Mouse (Mus musculus): ENCODE measurements around the gene Cd209g.
"Not testable (repeated sequence)": the region's sequence is repeated elsewhere in the genome, so short reads cannot be mapped to it uniquely, and the experiment has no call there.

Gene Cd209g

DNA sequence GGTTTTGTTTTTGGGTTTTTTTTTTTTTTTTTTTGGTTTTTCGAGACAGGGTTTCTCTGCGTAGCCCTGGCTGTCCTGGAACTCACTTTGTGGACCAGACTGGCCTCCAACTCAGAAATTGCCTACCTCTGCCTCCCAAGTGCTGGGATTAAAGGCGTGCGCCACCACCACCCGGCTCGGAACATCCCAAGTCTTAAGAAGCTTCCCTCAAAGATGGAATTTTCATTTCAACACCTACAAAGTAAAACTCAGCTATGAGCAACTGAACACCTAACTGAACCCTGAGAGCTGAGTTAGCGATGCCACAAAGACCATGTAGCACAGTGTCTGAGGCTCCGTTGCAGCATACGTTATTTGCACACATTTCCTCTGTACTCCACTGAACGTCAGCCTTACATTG is at the start of gene Cd209g:
Cd209g (plus strand) TSS at position 301 of the 400 bp plus-strand sequence.
- DNase-seq: no peak

DNA sequence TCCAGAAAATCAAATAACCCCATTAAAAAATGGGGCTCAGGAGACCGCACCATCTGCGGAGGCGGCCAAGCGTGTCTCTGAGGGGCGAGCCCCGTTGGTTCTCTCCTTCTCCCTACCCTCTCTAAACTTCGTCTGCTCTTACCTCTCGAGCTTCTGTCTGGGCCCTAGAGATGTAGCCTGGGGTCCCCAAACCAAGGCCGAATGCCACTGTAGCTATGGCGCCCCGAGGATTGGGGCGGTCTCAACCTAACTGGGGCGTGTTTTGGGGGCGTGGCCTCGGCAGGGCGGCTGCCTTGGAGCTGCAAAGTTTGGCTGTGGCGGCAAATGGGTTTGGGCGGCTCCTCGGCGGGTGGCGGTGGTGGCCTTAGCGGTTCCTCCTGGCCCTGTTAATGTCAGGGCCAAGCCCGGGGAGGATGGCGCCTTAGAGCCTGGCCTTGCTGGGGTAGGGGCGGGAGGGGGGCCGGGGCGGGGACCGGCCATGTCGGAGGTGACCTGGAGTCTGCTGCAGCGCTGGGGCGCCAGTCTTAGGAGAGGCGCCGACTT is 46.6 kb upstream of the Cd209g start:
- not testable (repeated sequence) for DNase-seq

DNA sequence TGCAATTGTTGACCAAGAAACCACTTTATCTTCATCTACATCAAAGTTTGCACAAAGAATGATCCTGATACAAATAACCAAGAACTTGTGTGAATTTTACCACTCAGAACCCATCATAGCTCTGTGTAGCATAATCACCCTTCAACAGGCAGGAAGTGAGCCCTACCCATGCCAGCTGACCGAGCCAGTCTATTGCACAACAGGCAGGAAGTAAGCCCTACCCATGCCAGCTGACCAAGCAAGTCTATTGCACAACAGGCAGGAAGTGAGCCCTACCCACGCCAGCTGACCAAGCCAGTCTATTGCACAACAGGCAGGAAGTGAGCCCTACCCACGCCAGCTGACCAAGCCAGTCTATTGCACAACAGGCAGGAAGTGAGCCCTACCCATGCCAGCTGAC is 45.4 kb upstream of the Cd209g start:
- not testable (repeated sequence) for DNase-seq

DNA sequence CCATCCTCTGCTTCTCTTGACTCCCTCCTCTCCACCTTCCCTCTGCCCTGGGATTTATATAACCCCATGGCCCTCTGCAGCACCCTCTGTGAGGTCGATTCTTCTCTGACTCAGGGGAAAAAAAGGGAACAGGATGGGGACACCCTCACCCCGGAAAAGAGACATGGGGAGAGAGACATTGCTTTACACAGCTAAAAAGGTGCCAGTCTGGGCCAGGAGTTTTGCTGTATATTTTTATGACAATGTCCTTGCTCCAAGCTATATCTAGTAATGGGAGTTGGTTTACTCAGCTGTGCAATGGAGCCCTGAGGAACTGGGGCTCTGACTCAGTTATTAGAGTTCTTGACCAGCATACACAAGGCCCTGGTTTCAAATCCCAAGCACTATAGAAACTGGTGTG is 28.2 kb upstream of the Cd209g start, which contains the start of gene Cd209f:
Cd209f (minus strand) TSS at position 101 of the 400 bp plus-strand sequence.
- not testable (repeated sequence) for DNase-seq

DNA sequence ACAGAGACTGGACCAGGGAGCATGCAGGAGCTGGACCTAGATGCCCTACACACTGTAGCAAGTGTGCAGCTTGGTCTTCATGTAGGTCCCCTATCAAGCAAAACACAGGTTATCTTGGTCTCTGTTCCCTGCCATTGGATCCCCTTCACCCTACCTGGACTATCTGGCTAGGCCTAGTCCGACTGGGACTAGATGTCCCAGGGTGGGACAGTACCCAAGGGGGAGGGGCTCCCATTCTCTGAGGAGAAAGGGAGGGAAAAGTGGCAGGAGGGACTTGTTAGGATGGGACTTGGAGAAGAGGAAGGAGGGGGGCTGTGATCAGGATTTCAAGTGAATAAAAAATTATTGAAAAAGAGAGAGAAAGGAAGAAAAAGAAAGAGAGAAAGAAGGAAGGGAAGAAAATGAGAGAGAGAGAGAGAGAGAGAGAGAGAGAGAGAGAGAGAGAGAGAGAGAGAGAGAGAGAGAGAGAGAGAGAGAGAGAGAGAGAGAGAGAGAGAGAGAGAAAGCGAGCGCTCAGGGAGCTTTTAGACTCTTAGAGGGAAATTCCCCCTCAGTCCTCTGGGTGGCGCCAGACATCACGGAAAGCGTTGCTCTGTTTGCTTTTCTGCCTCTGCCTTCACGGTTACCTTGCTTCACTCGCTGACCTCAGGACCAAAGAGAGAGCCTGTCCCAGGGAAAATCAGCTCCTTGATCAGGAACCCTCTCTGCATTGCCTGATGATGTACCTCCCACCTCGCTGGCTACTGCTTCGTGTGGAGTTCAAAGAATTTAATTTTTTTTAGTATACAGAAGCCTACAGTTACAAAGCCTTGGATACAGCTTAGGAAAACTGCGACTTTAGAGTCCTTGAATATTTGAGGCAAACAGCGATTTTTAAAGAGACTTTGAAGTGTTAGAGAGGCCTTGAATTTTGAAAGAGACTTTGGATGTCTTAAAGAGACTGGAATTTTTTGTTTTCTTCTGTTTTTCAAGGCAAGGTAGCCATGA is 6.1 kb downstream of the Cd209g start:
- DNase-seq: peak; percentile 77

DNA sequence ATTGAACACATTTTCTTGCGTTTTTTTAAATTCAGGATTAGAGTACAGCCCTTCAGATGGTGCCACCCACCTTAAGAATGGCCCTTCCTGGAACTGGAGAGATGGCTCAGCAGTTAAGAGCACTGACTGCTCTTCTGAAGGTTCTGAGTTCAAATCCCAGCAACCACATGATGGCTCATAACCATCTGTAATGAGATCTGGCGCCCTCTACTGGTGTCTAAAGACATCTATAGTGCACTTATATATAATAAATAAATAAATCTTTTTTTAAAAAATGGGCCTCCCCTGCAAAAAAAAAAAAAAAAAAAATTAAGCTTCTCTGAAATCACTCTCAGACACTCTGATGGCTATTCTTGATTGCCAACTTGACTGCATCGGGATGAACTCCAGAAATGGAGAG is 7.8 kb downstream of the Cd209g start:
- DNase-seq: no peak

DNA sequence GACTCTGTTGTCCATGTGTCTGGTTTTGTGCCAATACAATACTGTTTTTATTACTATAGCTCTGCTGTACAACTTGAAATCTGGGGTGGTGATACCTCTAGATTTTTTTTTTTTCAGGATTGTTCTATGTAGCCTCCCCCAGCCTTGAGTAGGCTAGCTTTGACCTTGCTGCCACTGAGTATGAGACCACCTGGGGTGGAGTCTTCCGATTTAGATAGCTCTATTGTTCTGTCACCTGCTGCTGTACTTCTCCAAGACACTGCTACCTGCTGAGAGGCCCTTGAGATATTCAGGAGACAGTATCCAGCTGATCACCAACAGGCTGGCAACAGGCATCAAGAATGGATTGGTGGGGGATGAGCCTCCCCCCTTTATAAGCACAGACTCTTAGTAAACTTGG is 13.4 kb downstream of the Cd209g start:
- DNase-seq: no peak

DNA sequence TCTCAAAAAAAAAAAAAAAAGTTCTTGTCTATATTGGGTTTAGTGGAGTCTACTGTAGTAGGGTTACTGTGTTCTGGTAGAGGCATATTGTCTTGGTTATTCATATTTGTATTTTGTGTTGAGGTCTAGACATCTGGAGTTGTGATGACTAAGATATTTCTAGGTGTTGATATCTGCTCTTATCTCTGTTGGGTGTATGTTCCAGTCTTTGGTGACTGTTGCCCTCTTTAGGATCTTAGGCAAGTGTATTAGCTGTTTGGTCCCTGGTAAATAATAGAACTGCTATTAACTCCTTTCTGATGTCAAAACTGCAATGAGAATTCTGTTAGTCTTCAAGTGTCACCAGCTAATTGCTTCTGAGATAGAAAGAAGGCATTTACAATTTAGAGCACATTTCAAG is 21.0 kb downstream of the Cd209g start:
- DNase-seq: no peak

DNA sequence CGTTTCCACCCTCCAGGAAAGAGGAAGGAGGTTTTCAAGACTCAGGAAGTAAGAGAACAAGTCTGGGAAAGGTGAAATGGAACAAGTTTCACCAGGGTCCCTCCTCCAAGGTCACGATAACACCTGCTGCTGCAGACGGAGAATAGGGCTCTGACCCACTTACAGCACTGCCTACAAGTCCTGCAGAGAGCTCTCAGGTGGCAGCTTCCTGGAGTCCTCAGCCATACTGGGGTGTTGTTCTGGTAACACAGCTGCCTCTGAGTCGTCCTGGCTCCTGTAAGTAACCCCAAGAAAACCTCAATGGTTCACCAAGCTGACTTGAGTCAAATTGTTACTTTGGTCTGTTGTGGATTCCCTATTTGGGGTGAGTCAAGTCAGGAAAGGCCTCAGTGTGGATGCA is 28.9 kb downstream of the Cd209g start:
- no peak for DNase-seq

DNA sequence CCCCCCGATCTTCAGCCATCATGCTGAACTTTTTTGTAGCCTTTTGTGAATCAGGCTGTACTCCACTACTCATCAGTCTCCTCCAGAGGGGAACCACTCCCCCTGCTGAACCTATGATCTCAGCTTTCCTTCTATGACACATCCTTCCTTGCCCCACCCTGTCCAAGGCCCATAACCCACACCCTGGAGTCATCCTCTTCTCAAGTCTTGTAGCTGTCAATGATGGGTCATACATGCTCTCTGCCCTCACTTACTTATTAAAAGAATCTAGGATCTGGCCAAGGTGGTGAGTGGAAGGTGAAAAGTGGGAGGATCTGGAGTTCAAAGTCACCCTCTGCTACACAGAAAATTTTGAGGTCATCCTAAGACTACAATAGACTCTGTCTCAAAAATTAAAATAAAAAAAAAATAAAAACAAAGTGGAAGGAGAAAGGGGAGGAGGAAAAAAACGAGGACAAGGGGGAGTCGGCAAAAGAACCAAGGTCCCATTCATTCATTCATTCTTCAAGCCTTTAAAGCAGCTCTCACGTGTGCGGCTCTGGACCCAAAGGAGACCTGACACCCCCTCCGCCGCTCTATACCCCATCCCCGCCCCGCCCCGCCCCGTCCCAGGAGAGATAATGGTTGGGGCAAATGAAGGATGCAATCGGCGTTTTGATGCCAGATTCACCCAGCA is 31.4 kb downstream of the Cd209g start:
- DNase-seq: peak; percentile 29

DNA sequence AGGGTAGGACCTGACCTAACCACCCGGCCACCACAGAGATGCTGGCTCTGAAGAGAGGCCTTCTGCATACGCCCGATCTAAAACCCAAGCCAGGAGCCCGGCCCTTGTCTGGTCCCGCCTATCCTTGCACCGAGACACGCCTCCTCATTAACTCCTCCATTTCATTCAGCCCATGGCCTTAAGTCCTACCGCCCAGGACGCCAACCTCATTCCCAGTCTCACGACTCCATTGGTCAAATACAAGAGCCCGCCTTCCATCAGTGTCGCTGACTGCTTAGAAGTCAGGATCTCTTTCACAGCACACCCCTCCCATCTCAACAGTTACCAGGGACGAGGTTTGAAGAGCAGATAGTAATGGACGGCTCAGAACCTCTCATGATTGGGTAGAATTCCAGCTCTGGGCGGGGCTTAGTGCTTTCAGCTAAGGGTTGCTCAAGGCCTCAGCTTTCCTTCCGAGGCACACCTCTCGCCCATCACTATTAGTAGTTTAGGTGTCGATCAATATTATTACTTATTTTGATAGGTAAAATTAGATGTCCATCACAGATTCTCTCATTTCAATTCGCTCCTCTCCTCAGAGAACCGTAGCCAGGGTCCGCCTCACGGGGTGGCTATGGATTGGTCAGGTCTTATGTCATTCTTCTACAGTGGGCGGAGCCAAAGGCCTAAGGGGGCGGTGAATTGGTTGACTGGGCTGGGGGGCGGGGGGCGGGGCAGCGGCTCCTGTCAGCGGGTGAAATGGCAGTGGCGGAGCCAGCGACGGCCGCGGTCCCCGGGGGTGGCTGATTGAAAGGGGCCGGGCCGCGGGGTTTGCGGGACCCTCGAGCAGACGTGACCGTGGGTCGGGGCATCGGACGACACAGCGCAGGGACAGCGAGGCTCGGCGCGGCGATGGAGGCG is 32.2 kb downstream of the Cd209g start, which contains the start of gene Evi5l:
Evi5l (plus strand) TSS at position 716 of the 900 bp plus-strand sequence.
- peak; percentile 100 for DNase-seq

DNA sequence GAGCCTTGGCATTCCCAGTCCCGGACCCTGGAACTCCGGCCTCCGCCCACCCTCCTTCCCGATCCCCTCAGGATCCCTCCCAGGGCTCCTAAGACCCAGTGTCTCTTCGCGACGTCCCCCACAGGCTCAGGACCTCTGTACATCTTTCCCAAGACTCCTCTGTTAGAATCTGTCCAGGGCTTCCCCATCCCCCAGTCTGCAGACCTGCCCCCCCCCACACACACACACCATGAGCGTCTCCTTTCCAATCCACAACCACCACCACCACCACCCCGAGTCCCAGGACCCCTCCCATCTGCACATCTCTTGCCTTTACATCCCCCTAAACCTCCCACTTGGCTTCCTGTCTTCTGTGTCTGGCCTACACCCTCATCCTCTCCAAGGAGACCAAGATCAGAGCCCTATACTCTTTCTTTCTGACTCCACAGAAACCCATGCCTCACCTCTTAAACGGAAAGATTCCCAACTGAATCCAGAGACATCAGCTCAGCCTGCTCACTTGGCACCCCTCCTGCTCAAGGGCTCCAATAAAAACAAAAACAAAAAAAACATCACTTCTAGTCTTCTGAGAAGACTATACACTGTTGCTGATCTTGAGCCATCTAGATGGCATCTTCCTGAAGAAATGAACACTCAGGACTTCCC is 33.1 kb downstream of the Cd209g start:
- peak; percentile 14 for DNase-seq

DNA sequence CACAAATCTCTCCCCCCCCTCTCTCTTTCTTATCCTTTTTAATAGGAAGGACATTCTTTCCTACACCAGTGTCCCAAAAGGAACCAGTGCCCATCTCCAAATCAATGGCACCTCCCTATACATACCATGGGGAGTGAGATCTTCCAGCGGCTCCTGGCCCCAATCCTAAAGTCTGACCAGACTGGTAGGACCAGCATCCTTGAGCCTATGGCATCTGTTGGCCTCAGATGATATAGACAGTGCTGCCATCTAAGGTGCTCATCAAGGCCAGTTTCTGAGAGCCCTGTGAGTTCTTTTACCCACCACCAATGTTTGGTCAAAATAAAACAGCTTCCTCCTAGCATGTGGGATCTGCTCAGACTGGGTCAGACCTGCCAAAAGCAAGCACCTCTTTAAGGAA is 34.0 kb downstream of the Cd209g start:
- no peak for DNase-seq

DNA sequence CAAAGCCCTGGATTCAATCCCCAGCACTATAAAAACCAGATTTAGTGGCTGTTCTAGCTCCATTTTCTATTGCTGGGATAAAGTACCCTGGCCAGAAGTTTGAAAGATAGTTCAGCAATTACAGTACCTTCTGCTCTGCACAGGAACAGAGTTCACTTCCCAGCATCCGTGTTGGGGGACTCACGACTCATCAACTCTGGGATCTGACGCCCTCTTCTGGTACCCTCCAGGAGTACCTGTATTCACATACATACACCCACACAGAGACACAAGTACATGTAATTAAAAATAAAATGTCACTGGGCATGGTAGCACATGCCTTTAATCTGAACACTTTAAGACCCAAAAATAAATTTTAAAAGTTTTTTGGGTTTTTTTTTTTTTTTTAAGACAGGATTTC is 38.6 kb downstream of the Cd209g start:
- no peak for DNase-seq

DNA sequence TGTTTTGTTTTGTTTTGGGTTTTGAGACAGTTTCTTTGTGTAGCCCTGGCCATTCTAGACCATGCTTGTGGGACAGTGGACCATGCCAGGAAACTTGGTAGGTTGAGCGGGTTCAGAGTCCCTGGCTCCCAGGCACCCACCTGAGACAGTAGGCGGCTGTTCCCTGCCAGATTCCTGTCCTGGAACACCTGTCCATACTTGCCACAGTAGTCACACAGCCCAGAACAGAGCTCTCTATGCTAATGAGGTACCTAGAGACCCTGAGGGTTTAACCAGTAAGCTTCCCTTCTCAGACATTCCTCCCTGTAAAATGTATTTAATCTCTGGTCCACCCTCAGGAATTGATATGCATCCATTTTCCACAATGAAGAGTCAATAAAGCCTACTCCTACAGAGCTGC is 40.1 kb downstream of the Cd209g start:
- no peak for DNase-seq

DNA sequence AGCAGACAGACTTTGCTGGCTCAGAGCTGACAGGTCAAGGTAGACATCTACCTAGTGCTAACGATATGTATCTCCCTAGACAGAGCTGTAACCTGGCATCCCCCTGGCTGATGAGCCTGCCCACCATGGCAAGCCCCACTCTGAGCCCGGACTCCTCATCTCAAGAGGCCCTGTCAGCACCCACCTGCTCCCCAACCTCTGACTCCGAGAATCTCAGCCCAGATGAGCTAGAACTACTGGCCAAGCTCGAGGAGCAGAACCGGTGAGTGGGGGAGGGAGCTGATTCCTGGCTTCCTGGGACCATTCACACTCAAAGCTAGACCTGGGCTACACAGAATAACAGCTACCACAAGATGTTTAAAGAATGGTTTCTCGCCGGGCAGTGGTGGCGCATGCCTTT is 49.5 kb downstream of the Cd209g start:
- DNase-seq: no peak

DNA sequence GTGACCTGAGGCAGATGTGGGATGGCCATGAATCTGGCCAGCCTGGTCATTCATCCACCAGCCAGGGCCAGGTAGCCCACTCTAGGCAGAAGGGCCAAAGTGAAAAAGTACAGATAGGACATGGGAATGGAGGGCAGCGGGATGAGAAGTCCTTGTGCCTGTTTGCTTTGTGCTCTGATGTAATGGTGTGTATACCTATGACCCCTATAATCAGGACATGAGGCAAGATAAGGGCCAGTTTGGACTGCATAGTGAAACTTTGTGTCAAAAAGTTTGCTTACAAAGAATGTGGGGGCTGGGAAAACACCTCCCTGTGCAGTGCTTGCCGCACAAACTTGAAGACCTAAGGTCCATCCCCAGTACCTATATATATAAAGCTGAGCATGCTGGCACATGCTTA is 52.3 kb downstream of the Cd209g start:
- DNase-seq: no peak

All from kidney, adult 9 months (tissue).